Mouse (Mus musculus): ENCODE measurements around the gene Fntb.

Gene Fntb

GRCm38 (mm10) chr12:76880131-76880530 is 114.7 kb downstream of the Fntb start:
- in situ Hi-C loops (cut with MseI, MboI), result no loop called here

DNA sequence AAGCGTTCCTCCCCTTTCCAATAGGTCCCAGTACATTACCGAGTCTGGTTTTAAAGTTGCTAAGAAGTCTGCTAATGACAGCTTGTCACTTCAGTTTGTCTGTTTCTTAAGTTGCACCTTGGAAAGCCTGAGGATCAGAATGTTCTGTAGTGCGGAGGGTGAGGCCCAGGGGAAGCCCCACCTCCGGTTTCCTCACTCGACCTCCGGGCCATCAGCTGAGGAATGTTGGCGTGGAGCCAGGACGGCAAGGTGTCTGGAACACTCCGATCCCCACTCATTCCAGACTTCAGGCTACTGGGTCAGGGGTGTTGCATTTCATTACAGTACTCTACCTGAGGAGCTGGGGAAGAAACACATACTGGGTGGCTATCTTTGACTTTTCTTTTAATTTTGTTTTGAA is 118.4 kb downstream of the Fntb start:
- in situ Hi-C loops (cut with MseI, MboI), result no loop called here

DNA sequence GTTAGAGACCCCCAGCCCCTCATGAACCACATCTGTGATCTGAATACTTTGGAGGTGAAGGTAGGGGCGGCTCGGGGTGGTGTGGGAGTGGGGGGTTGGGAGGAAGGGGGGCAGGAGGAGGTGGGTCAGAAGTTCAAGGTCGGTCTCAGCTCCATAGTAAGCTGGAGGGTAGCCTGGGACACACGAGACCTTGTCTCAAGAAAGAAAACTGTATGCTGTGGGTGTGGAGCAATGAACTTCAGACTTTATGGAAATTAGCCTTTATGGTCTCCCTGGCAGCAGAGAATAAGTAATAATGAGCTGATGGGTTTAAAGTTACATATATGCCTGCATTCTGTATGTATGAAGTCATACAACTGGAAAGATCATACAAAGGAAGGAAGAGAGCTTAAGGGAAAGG is 119.7 kb downstream of the Fntb start:
- in situ Hi-C loops (cut with MseI, MboI), result no loop called here

DNA sequence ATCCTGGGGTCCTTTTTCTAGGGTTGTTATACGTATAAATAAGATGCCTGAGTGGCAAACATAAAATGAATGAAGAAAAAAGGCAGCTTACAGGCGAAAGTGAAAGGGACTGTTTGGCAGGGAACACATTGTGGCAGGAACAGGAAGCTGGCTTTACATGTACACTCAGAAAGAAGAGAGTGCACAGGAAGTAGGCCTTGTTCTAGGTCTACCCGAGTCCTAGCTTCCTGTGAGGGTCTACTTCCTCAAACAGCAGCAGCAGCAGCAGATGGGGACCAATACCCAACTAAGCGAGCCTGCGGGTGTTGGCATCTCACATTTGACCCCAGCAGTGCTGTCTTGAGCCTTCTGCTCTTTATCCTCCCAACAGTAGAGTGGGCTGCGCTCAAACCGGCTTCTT is 121.4 kb downstream of the Fntb start:
- in situ Hi-C loops (cut with MseI, MboI), result no loop called here

GRCm38 (mm10) chr12:76887941-76888340 is 122.6 kb downstream of the Fntb start:
- in situ Hi-C loops (cut with MseI, MboI), result no loop called here

- in situ Hi-C loops (cut with MseI, MboI), result no loop called here
Observed at GRCm38 (mm10) chr12:76889404-76890184, 124.2 kb downstream of the Fntb start.

DNA sequence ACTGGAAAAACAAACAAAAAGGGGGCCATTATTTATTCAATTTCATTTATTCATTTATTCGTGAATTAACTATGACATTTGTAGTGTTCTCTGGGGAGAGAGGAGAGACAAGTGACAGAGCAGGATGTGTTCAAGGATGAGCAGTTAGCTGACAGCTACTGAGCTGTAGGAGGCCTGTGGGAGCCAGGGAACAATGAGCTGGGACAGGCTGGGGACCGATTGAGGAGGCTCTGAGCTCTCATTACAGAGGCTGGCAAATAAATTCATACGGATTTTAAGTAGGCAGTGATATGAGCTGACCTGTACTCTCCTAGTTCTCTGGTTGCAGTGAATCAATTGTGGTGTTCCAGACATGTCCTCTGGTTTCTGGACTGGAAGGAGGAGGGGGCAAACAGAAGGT is 125.8 kb downstream of the Fntb start:
- in situ Hi-C loops (cut with MseI, MboI), result no loop called here

DNA sequence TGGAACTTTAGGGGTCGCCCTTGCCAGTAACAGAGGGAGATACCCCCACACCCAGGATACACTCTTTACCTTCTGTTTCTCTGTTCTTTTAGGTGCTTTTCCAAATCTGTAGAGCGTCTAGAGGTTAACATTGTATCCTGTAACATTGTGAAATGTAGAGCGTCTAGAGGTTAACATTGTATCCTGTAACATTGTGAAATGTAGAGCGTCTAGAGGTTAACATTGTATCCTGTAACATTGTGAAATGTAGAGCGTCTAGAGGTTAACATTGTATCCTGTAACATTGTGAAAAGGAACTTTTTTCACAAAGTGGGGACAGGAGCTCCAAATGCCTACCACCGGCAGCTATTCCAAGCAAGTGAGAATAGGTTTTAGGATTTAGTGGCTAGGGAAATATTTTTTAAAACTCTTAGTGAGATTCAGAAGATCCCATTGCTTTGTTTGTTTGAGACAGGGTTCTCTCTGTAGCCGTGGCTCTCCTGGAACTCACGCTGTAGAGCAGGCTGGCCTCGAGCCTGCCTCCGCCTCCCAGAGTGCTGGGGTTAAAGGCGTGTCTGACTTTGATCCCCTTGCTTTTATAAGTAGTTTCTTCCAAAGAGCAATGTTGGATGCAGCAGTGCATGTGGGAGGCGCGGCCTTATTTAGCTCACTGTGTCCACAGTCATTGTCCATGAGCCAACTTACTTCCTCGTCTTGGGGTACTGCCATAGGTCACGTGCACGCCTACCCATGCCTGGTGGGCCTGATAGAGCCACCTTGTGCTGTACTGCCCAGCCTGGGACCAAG is 127.7 kb downstream of the Fntb start:
- in situ Hi-C loops (cut with MseI, MboI), result no loop called here

GRCm38 (mm10) chr12:76894792-76895559 is 129.6 kb downstream of the Fntb start:
- in situ Hi-C loops (cut with MseI, MboI), result no loop called here

- in situ Hi-C loops (cut with MseI, MboI), result no loop called here
Observed at GRCm38 (mm10) chr12:76895777-76896176, 130.4 kb downstream of the Fntb start.

DNA sequence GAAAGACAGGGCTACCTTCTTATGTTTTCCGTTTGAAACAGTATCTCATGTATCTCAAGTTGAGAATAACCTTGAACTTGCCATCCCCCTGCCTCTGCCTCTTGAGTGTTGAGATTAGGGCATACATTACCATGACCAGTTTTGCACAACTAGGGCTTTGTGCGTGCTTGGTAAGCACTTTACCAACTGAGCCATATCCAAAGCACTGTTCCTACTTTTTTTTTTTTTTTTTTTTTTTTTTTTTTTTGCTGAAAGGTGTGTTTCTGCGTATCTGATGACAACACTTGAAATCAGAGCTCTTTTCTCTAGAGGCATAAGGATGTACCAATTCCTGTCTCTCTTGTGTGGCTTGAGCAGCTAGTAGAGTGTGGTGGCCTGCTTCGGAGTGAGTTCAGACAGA is 131.2 kb downstream of the Fntb start:
- in situ Hi-C loops (cut with MseI, MboI), result no loop called here

DNA sequence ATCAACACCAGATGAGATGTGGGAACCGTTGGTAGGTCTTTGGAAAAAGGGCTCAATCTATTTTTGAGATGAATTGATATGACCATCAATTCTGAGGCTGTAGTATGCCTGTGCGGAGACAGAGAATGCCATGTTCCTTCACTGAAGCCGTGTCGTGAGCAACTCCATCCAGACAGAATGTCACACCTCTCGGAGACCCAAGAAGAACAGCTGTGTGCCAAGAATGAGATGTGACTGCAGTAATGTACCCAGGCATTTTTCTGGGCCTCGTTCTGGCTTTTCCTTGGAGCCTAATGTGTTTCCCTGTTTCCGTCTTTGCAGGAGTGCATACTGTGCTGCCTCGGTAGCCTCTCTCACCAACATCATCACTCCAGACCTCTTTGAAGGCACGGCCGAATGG is 131.6 kb downstream of the Fntb start:
- in situ Hi-C loops (cut with MseI, MboI), result no loop called here

DNA sequence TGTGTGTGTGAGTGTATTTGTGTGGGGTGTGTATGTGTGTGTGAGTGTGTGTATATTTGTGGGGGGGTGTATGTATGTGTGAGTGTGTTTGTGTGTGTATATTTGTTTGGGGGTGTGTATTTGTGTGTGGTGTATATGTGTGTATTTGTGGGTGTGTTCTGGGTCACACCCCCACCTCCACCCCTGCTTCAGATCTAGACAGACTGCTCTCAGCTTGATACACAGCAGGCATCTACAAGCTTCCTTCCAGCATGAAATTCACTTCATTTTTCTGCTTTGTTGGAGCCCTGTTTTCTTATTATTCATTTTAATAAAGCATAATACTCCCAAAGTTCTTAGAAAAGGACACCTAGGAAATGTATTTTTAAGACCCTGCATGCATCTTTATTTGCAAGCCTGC is 132.8 kb downstream of the Fntb start:
- in situ Hi-C loops (cut with MseI, MboI), result no loop called here

GRCm38 (mm10) chr12:76899261-76899975 is 134.0 kb downstream of the Fntb start:
- in situ Hi-C loops (cut with MseI, MboI), result no loop called here

GRCm38 (mm10) chr12:76901508-76902294 is 136.3 kb downstream of the Fntb start:
- in situ Hi-C loops (cut with MseI, MboI), result no loop called here

DNA sequence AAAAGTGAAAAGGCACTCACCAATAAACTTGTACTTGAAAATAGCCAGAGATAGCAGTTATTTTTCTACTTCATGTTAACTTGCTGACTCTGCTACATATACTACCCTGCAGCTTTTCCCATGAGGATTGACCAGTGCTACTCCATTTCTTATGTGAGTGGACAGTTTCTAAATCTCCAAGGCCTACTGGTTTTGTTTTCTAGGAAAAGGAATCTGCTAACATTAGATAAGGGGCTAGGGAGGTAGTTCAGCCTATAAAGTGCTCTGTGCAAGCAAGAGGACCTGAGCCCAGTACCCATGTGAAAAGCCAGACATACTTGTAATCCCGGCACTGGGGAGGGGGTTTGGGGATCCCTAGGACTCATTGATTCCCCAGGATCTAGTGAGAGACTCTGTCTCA is 140.9 kb downstream of the Fntb start:
- in situ Hi-C loops (cut with MseI, MboI), result no loop called here

- in situ Hi-C loops (cut with MseI, MboI), result no loop called here
Observed at GRCm38 (mm10) chr12:76909218-76909617, 143.8 kb downstream of the Fntb start.

DNA sequence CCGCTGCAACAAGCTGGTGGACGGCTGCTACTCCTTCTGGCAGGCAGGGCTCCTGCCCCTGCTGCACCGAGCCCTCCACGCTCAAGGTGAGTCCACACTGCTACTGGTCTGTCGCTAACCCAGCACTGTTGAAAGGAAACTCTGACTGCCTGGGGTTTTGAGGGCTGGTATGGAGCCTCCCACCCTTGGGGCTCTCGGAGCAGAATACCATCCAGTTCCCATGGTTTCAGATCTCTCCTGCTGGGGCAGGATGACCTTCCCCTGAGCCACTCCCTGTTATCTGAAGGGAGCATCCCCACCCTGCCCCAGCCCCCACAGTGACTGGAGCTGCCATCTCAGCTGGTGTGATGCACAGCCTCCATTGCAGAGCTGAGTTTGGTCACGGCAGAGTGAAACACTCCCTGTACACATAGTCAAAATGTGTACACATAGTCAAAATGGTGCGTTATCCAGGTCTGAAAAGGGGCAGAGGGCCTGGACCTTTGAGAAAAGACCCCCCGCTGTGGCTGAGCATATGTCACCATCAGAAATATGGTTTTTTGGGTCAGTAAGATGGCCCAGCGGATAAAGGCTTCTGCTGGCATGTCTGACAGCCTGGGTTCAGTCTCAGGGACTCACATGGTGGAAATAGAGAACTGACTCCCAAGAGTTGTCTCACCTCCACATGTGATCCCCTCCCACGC is 145.0 kb downstream of the Fntb start:
- in situ Hi-C loops (cut with MseI, MboI), result no loop called here

DNA sequence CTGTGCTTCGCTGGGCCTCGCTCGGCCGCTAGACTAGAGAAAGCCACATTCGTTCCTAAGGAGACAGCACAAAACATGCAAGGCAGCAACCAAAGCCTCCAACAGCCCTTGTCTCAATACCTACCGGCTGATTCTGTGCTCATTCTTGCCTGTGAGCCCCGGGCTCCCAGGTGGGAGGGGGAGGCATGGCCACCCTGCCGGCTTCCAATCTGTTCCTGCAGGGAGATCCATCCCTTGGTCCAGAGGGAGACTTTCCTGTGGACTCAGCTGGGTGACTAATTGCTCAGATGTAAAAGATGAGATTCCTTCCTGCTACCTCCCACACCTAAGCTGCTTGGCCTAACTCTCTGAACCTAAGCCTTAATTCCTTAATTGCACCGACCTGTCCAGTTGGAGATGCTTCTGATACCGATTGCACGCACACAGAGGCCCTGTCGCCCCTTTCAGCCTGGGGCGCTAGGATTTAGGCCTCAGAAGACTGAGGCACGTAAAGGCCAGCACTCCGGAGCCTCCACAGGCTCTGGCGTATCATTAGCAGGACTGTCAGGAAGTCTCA is 145.9 kb downstream of the Fntb start:
- in situ Hi-C loops (cut with MseI, MboI), result no loop called here

- in situ Hi-C loops (cut with MseI, MboI), result no loop called here
Observed at GRCm38 (mm10) chr12:76912193-76912592, 146.8 kb downstream of the Fntb start.

Data from mouse trophoblast stem cell (cell line).